Mouse (Mus musculus) cerebellum, adult 9-10 months (tissue): ENCODE results near the gene Egln2.

Experiments
- DNase-seq: peaks from one replicate; pipeline ENCODE4 v3.0.0; 2022

Egln2 gene

DNA sequence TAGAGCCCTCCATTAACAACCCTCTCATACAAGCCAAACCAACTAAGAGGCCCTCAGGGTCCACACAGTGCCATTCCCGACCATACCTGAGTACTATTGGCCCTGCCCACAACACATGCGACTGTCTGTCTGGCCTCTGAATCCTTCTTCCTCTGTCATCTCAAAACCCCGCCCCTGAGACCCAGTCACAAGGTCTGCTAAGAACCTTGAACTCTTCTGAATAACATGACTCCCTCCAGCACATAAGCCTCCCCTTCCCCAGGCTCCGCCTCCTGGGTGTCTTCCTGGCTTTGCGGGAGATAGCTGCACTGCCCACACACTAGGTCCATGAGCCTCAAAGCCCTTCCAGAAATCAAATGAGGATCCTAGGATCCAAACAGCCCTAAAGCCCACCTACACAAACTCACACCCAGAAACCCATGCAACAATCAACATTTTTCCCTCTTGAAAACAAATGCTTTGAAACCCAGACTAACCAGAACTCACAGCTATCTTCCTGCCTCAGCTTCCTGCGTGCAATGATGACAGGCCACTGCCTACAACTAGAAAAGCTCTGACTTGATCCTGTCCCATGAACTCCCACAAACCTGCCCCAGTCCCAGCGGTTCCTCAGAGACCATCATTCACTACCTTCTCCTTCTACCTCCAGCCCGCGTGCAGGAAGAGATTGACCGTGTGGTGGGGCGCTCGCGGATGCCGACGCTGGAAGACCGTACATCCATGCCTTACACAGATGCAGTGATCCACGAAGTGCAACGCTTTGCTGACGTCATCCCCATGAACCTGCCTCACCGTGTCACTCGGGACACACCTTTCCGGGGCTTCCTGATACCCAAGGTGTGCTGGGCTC lies 35.9 kb downstream of the Egln2 start:
- no peak for DNase-seq

DNA sequence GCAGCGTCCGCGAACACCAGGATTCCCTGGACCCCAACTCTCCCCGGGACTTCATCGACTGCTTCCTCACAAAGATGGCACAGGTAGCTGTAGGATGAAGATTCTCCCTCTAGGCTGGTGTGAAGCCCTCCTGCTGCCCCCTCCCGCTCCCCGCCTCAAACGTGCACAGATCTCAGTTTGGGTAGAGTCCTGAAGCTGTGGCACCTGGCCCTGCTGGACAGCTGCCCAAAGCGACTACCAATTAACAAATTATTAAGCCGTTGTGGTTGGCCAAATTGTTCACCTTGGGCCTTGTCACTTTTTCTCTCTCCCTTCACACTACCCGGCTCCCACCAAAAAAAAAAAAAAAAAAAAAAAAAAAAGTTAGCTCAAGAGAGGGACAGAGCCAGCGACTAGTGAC lies 36.8 kb downstream of the Egln2 start:
- no peak for DNase-seq

DNA sequence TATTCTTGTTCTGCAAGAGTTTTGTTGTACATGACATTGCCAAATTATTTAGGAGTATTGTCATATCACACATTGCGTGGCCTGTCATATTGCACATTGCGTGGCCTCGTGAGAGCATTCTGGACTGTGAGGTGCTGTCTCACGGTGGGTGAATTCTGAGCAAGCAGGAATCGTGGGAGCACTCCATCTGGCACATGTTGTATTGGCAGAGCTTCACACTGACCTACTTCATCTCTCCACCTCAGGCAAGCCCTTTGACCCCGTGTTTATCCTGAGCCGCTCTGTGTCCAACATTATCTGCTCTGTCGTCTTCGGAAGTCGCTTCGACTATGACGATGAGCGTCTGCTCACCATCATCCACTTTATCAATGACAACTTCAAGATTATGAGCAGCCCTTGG lies 37.7 kb downstream of the Egln2 start:
- no peak for DNase-seq

DNA sequence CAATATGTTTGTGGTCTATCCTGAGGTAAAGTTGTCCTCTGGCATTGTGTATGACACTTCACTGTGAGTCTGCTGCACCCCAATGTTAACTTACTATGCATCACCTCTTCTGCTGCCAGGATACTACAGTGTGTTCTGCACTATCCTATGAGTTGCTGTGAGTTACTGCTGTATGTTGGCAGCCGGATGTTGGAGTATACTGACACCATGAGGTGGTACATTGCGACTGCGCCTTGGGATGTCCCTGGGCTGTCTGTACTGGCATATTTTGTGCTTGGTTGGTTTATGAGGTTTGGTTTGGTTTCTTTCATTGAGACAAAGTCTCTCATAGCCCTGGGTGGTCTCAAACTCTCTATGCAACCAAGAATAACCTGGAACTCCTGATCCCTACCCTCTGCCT lies 38.4 kb downstream of the Egln2 start:
- no peak for DNase-seq

DNA sequence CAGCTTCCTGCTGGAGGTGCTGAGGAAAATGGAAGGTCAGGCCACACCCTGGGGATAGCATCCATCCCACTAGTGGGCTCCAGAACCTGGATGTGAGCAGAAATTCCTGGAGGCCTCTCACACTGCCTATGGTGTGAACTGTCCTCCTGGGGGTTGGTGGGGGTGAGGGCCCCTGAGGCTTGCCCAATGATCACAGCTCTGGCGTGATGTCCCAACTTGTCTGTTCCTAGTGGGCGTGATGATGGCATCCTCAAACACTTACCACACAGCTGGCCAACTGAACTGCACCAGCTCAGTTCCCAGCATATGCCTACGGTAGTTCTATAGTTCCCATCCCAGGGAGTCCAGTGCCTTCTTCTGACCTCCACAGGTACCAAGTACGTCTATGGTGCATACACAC lies 41.6 kb downstream of the Egln2 start:
- no peak for DNase-seq

DNA sequence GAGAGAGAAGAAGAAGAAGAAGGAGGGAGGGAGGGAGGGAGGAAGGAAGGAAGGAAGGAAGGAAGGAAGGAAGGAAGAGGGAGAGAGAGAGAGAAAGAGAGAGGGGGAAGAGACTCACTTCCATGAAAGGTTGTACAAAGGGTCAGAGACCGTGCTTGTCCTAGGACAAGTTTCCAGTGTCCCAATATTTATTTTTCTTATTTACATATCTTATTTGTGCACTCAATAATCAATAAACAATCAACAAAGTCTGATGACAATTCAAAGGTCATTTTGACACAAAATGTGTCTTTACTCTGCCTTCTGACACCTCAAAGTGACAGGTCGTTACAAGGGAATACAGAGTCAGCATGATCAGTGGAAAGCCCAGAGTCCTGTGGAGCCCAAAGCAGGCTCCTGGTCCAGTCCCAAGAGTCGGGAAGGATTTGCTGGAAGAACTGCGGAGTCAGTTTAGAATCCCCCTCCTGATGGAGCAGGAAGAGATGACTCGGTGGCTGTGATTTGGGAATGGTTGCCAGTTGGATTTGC lies 42.2 kb downstream of the Egln2 start:
- DNase-seq = no peak

DNA sequence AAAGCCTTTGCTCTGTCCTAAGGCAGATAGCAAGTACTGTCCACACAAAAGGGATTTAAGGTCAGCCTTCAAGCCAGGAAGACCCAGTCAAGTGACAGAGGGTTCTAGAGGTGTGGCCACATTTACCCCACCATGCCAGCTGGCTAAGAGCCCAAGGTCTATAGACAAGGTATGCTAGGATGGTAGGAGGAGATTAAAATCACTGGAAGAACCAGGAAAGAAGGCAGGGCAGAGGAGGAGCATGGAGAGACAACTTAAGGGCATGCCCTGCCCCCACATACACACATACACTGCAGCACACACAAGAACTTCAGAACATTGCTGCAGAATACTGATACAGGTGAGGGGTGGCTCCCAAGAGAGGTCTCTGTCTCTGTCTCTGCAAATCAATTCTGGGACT lies 46.9 kb downstream of the Egln2 start, which contains the start of gene Cyp2f2:
Cyp2f2 (plus strand) TSS at position 234 of the 400 bp plus-strand sequence.
- no peak for DNase-seq

DNA sequence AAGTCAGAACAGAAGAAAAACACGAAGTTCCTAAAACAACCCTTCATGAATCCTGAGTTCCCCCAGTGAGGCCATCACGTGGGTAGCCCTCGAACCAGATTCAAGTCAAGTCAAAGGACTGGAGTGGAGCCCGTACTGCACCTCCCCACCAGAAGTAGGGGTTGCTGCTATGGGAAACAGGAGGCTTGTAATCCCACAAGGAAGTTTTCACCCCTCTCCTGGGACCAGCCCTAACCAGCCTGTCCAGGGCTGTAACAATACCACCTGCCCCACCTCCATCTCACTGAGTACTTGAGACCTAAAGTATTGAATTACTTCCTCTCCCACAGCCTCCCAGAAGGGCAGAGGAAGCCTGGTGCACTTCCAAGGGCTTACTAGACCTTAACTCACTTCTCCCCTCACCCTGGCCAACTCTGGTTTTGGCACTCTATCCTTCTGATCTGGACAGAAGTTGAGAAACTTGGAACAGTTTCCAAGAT lies 48.5 kb downstream of the Egln2 start:
- no peak for DNase-seq

DNA sequence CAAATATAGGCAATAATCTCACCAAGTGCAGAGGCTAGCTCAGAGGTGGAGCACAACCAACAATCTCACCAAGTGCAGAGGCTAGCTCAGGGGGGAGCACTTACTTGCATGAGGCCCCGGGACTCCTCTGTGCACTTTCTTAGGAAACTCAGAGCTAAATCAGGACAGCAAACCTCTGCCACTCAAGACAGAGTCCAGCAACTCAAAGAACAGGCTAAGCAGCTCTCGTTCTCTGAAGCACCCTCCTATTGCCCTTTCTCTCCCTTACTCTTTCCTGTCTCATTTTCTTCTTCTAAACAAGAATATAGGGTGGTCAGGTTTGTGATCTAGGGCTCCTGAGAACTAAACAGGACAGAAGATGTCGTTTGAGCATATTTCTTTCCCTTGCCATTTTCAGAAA lies 54.6 kb downstream of the Egln2 start:
- DNase-seq = no peak

DNA sequence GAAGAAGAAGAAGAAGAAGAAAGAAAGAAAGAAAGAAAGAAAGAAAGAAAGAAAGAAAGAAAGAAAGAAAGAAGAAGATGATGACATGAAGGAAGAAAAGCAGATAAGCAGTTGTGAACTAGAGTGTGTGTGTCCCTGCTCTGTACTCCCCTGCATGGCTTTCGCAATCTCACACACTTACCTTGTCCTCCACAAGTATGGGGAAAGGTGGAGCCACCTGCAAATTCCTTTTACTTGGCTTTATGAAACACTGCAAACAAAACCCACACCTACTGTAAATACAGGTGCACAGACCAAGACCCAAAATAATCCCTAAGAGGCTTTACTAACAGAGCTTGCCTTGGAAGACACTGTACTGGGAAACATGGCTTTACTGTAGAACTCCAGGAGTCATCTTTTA lies 55.6 kb downstream of the Egln2 start:
- no peak for DNase-seq

DNA sequence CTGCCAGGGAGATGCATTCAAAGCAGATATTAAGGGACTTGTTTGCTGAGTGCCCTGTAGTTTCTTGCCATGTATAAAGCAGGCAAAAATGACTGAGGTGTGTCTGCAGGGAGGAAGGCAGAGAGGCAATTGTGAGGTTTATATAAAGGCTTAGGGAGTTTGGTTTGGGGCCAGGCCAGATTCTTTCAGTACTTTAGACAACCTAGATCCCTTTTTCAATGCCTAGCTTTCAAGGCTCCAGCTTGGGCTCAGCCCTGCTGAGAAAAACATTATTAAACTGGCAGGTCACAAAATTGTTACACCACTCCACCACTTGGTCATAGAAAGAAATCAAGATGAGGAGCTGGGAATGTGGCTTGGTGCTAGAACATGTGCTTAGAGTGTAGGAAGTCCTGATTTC lies 56.3 kb downstream of the Egln2 start:
- no peak for DNase-seq
